Mouse (Mus musculus): ENCODE measurements at regions not wholly inside any gene's neighbourhood (a gene's known extent, or its start where the extent isn't known, plus 50 kb on each side); places are given as distances from the start of the nearest gene placed in this dataset.

GRCm38 (mm10) chr16:24056885-24057531, 68.4 kb upstream of the Bcl6 start:
- DNase-seq (ENCODE audit: low spot score): no peak

- no peak for DNase-seq (ENCODE audit: low spot score)
Observed at GRCm38 (mm10) chr16:24056123-24056884, 67.7 kb upstream of the Bcl6 start.

DNA sequence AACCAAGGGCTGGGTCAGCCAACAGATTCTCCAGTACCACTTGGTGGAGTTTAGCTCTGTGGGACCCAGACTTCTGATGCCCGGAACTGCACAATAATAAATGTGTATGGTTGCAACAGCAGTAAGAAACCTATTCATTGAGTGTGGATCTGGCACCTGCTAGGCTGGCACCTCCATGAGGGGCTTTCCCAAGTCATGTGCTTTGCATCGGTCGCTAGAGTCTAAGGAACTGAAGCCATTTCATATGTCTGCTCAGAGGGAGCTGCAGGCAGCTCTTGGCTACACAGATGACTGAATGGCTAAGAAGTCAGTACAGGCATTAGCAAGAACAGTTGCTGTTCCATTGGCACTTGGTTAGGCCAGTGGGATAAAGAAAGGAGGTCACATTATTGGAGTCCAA, 65.6 kb upstream of the Bcl6 start:
- no peak for DNase-seq (ENCODE audit: low spot score)

DNA sequence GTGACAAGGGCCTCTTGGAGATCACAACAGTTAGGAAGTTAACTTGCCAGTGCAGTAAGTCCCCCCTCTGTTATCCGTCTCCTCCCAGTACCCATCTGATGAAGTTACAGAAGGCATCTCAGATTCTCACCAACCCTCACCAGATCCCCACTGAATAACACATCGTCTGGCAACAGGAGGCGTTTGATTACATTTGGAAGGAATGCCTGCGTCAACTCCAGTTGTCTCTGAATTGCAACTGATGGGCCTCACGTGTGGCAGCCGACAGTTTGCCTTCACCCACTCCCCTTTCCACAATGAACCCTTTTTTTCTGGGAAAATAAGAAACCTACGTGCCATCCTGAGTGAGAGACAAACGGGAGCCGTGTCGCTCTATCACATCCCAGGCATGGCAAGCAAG, 64.8 kb upstream of the Bcl6 start:
- no peak for DNase-seq (ENCODE audit: low spot score)

- DNase-seq (ENCODE audit: low spot score): no peak
Observed at GRCm38 (mm10) chr16:24050856-24051640, 62.4 kb upstream of the Bcl6 start.

DNA sequence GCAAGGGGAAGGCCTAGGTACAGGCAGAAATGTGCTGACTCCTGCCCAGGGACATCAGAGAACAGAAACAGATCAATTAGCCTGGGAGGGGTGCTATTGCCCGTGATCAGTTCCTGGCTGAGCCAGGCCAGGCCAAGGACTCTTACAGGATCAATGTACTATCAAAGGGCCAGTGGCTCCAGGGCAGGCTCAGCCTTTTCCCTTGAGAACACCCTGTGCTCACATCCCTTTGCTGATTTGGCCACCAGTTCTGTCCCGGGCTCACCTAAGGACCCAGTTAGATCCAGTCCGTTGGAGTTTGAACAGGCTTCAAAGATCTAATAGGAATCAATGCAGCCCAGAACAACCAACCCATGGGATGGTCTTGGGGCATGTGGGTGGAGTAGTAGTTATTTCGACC, 55.1 kb upstream of the Bcl6 start:
- DNase-seq (ENCODE audit: low spot score): no peak

DNA sequence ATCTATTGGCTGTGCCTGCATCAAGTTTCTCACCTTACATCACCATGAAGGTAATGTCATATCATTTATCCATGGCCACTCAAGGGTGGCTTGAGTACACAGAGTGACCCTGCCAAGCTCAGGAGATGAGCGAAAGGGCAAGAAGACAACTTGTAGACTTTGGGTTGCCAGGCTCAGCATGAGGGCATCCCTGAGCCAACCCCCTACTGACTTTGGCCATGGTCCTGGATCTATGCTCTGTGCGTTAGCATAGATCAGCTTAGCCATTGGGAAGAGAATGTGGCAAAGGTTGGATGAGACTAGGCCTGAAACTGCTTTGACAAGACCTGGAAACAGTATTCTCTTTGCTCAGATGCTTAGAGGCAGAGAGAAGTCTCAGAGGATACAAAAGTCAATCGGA, 54.3 kb upstream of the Bcl6 start:
- no peak for DNase-seq (ENCODE audit: low spot score)

- DNase-seq (ENCODE audit: low spot score): no peak
Observed at GRCm38 (mm10) chr16:24042216-24042615, 53.6 kb upstream of the Bcl6 start.

DNA sequence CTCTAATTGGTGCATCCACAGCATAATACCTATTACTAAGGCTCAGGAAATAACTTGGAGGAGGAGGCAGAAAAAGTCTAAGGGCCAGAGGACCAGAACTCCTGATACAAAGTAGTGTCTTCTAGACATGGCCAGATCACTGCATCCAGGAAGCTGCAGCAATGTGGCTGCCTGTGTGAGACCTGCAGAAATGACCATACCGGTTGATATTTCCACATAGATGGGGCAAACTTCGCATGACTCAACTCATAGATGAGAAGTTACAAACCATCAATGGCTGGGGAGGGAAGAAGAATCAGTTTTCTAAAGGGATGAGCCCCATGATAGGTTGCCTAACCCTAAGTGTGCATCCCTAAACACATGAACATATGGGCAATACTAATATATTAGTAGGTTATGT, 52.8 kb upstream of the Bcl6 start:
- DNase-seq (ENCODE audit: low spot score): no peak

GRCm38 (mm10) chr16:24039765-24040164, 51.1 kb upstream of the Bcl6 start:
- no peak for DNase-seq (ENCODE audit: low spot score)

Measured in gastrocnemius, adult 18-20 months (tissue).